In the genomic region with DNA sequence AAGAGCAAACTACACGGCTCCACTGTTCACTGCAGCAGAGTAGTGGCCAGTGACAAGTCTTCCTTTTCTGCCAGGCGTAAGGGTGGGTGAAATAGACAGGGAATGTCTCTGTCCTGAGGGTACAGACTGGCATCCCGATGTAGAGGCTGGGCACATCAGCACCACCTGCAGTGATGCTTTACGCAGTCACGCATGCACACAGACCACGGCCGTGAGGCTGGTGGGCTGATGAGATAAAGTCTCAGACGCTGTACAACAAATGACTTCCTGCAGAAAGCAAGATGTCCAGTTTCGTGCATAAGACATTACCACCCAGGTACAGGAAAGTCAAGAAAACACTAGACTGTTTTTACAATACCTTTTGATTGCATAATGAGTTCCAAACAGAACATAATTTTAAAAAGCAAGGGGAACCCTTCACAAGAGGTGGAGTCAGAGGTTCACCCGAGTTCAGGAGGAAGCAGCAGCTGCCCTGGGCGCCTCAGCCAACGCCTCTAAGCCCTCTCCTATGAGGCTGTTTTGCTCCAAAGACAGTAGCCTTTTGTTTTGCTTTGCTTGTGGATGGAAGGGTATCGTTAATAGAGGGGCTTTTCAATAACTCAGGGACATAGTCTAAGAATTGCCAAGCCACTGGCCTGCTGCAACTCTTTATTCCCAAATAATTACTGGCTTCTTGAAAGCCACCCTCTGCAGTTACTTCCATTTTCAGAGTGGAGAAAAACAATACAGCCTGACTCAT, we compare ENCODE assay signal across 1 mouse cellular context.
A peak's percentile ranks its signal among the peaks of the same experiment; 100 is the strongest.
TF ChIP-seq lines count a peak whose summit lies in the region.

No protein-coding gene starts in this region.

TF ChIP-seq in MEL, 35 proteins besides CTCF, POLR2A, EP300 and RAD21:
- no peak for TF ChIP-seq MAFK (IDR thresholded peaks at IDR 0.05; ENCODE audit: borderline replicate concordance, low read depth, low read length)
- TF ChIP-seq NRF1 (IDR thresholded peaks at IDR 0.05; ENCODE audit: insufficient read depth, low read depth, low read length, poor library complexity, severe bottlenecking): no peak
- 0 out of 2 replicates have a peak, but pooled peaks have one; percentile 38 for TF ChIP-seq MYC (IDR thresholded peaks at IDR 0.05; ENCODE audit: low read depth, low read length)
- no peak for TF ChIP-seq JUND (IDR thresholded peaks at IDR 0.05; ENCODE audit: low read depth, low read length)
- no peak for TF ChIP-seq TBP (IDR thresholded peaks at IDR 0.05; ENCODE audit: low read depth, low read length)
- TF ChIP-seq POLR2AphosphoS2 (IDR thresholded peaks at IDR 0.05; ENCODE audit: low read length): no peak
- no peak for TF ChIP-seq MAX (IDR thresholded peaks at IDR 0.05; ENCODE audit: low read length)
- TF ChIP-seq GATA1 (IDR thresholded peaks at IDR 0.05; ENCODE audit: low read depth, low read length): peak; percentile 40; the same call in 1 of the 2 replicates
- no peak for TF ChIP-seq ZC3H11A (IDR thresholded peaks at IDR 0.05; ENCODE audit: low read depth, low read length)
- no peak for TF ChIP-seq UBTF (IDR thresholded peaks at IDR 0.05; ENCODE audit: borderline replicate concordance, insufficient read depth, low read depth, low read length)
- no peak for TF ChIP-seq GABPA (IDR thresholded peaks at IDR 0.05; ENCODE audit: low read depth, low read length)
- no peak for TF ChIP-seq ETS1 (IDR thresholded peaks at IDR 0.05; ENCODE audit: low read depth, low read length)
- TF ChIP-seq MEF2A (IDR thresholded peaks at IDR 0.05; ENCODE audit: extremely low read depth, insufficient replicate concordance, low read depth, low read length, poor library complexity, severe bottlenecking): no peak
- TF ChIP-seq ZMIZ1 (IDR thresholded peaks at IDR 0.05; ENCODE audit: low read depth, low read length): no peak
- TF ChIP-seq KAT2A (conservative IDR thresholded peaks at IDR 0.05; ENCODE audit: low read depth, low read length): no peak
- no peak for TF ChIP-seq CHD1 (IDR thresholded peaks at IDR 0.05; ENCODE audit: low read depth, low read length)
- TF ChIP-seq TCF12 (IDR thresholded peaks at IDR 0.05; ENCODE audit: low read depth, low read length): no peak
- TF ChIP-seq POLR2AphosphoS5 (IDR thresholded peaks at IDR 0.05; ENCODE audit: borderline replicate concordance, low read depth, low read length): no peak
- no peak for TF ChIP-seq ZKSCAN1 (IDR thresholded peaks at IDR 0.05; ENCODE audit: low read depth, low read length)
- TF ChIP-seq USF2 (IDR thresholded peaks at IDR 0.05; ENCODE audit: borderline replicate concordance in 1 of 2, insufficient read depth in 1 of 2, low read depth in 1 of 2, low read length in 2 of 2): no peak
- peak; percentile 12; the same call in 1 of the 2 replicates for TF ChIP-seq HCFC1 (IDR thresholded peaks at IDR 0.05; ENCODE audit: low read depth, low read length)
- no peak for TF ChIP-seq NELFE (IDR thresholded peaks at IDR 0.05; ENCODE audit: low read depth, low read length)
- peak; percentile 39; the same call in 1 of the 2 replicates for TF ChIP-seq SIN3A (IDR thresholded peaks at IDR 0.05; ENCODE audit: low read length)
- TF ChIP-seq ELF1 (IDR thresholded peaks at IDR 0.05; ENCODE audit: low read depth, low read length): no peak
- TF ChIP-seq BHLHE40 (IDR thresholded peaks at IDR 0.05; ENCODE audit: borderline replicate concordance, low read depth, low read length): no peak; the same call in 1 of the 2 replicates
- TF ChIP-seq ZNF384 (IDR thresholded peaks at IDR 0.05; ENCODE audit: low read depth, low read length): 0 out of 2 replicates have a peak, but pooled peaks have one; percentile 18
- TF ChIP-seq MYB (IDR thresholded peaks at IDR 0.05; ENCODE audit: low read depth, low read length): no peak
- no peak for TF ChIP-seq SMC3 (IDR thresholded peaks at IDR 0.05; ENCODE audit: low read depth, low read length)
- TF ChIP-seq E2F4 (IDR thresholded peaks at IDR 0.05; ENCODE audit: borderline replicate concordance, low read depth, low read length): no peak
- no peak for TF ChIP-seq CHD2 (IDR thresholded peaks at IDR 0.05; ENCODE audit: low read length)
- no peak for TF ChIP-seq USF1 (IDR thresholded peaks at IDR 0.05; ENCODE audit: low read depth, low read length)
- peak; percentile 25; the same call in 1 of the 2 replicates for TF ChIP-seq MXI1 (IDR thresholded peaks at IDR 0.05; ENCODE audit: low read depth, low read length)
